Mouse (Mus musculus) layer of hippocampus, postnatal 14 days (tissue): ENCODE results near the gene Wdr27. TPM values are rescaled to one million over a fixed set of nuclear protein-coding genes. Genes with fewer than 3 reads are reported as not detected.
"Not testable (repeated sequence)": the region's sequence is repeated elsewhere in the genome, so short reads cannot be mapped to it uniquely, and the experiment has no call there.

Experiments
- DNase-seq, 2 experiments: peaks; one replicate each; pipeline ENCODE4 v3.0.0; 2021 to 2022; ENCODE audit warnings: low spot score in 2 of 2, mixed read lengths in 1 of 2
- long read RNA-seq, 2 experiments: library from polyadenylated mRNA; stranded (forward); transcript quantifications; one replicate each; pipeline ENCODE4 v2.0.0; 2021
- total RNA-seq, 2 experiments: library from RNA; stranded (reverse); gene quantifications; 2 replicates each; pipeline ENCODE4 v1.2.3; 2021

Wdr27 gene
- total RNA-seq = 1 to 10 TPM; 4.1 to 4.9 TPM
- long read RNA-seq, experiment 1, partial matches to known transcripts = 1 of 3 reads
- long read RNA-seq, experiment 1, other reads (novel, unspliced or antisense) = 1 of 3 reads
- long read RNA-seq, experiment 2, partial matches to known transcripts = 1 of 4 reads
- long read RNA-seq, experiment 2, other reads (novel, unspliced or antisense) = 1 of 4 reads

- peak; percentile 97 to 99 for DNase-seq
These were observed at the start of gene Wdr27, which contains the start of gene 1600012H06Rik for GRCm38 (mm10) chr17:14943009-14943728. TSS of gene Wdr27 (minus strand) at chr17:14943158. TSS of gene 1600012H06Rik (plus strand) at chr17:14943184.

GRCm38 (mm10) chr17:14992522-14993138 is 49.7 kb upstream of the Wdr27 start:
- DNase-seq = not testable (repeated sequence)

- DNase-seq = peak in 1 of 2 experiments; percentile 28
These were observed 47.3 kb upstream of the Wdr27 start for GRCm38 (mm10) chr17:14990116-14990702.

- not testable (repeated sequence) for DNase-seq
These were observed 35.5 kb upstream of the Wdr27 start, which contains the start of the genes 9030025P20Rik and Gm3417 for GRCm38 (mm10) chr17:14978362-14979038. TSS of gene 9030025P20Rik (plus strand) at chr17:14978468. TSS of gene Gm3417 (minus strand) at chr17:14978790.

- DNase-seq = not testable (repeated sequence)
These were observed 34.9 kb upstream of the Wdr27 start for GRCm38 (mm10) chr17:14977718-14978361.

- not testable (repeated sequence) for DNase-seq
These were observed 25.5 kb upstream of the Wdr27 start for GRCm38 (mm10) chr17:14968373-14968913.

- DNase-seq = not testable (repeated sequence)
These were observed 18.7 kb upstream of the Wdr27 start for GRCm38 (mm10) chr17:14961557-14962154.

GRCm38 (mm10) chr17:14960951-14961556 is 18.1 kb upstream of the Wdr27 start, which contains the start of gene Phf10:
TSS of gene Phf10 (minus strand) at chr17:14961273.
- DNase-seq = peak in 1 of 2 experiments; percentile 11

- no peak for DNase-seq
These were observed 17.6 kb upstream of the Wdr27 start for GRCm38 (mm10) chr17:14960520-14960919.

- no peak for DNase-seq
These were observed 17.0 kb upstream of the Wdr27 start for GRCm38 (mm10) chr17:14959979-14960378.

GRCm38 (mm10) chr17:14958686-14959327 is 15.8 kb upstream of the Wdr27 start:
- DNase-seq = no peak

- DNase-seq = no peak
These were observed 10.5 kb upstream of the Wdr27 start for GRCm38 (mm10) chr17:14953452-14953851.

- DNase-seq = no peak
These were observed 6.3 kb upstream of the Wdr27 start for GRCm38 (mm10) chr17:14949161-14949827.

GRCm38 (mm10) chr17:14944551-14944950 is 1.6 kb upstream of the Wdr27 start:
- DNase-seq = no peak

GRCm38 (mm10) chr17:14943729-14944059 is 736 bp upstream of the Wdr27 start:
- DNase-seq = peak in 1 of 2 experiments; percentile 27

GRCm38 (mm10) chr17:14942181-14942580 is 777 bp downstream of the Wdr27 start:
- DNase-seq = not testable (repeated sequence)

- no peak for DNase-seq
These were observed 6.9 kb downstream of the Wdr27 start for GRCm38 (mm10) chr17:14935841-14936605.
